Mouse (Mus musculus) mesoderm, embryonic 11.5 days (tissue): ENCODE measurements at regions not wholly inside any gene's neighbourhood (a gene's known extent, or its start where the extent isn't known, plus 50 kb on each side); places are given as distances from the start of the nearest gene placed in this dataset.

Experiments
- DNase-seq: peaks from one replicate; pipeline ENCODE4 v3.0.0-alpha.2; 2012; ENCODE audit warnings: low read depth, low spot score

DNA sequence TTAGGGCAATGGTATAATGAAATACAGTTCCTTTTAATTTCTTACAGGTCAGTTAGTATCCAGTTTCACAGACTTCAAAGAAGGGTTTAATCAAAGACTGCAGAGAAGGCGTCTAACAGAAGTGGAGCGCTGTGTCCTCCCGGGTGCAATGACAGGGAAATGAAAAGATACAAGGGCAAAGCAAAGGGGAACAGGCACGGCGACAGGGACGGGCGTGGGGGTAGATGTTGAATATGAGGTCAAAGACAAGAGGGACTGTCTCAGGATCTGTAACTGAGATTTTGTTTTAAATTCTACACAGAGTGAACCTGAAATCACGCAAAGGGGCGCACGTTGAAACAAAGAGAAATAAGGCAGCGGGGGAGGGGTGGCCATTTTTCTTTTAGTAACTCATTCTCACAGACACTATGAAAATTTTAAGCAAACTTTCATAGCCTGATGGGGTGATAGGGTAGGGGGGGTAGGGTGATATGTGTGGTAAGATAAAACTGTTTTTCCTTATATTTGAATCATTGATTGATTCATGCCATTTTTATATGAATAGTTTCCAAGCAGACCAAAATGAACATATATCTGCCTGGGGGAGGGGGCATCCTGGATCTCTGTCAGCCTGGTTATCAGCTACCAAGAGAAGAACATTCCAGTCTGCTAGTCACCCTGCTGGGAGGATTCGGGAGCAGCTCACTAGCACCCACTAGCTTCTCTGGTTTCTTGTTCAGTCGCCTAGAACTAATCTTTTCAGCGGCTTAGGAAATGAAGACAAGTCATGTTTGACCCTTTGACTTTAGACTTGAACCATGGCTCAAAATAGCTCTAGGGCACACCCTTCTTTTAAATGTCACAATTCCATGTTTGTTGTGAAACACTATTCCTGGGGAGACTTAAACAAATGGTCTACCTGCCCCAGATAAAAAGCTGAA lies 139.1 kb upstream of the Map3k7 start:
- no peak for DNase-seq

DNA sequence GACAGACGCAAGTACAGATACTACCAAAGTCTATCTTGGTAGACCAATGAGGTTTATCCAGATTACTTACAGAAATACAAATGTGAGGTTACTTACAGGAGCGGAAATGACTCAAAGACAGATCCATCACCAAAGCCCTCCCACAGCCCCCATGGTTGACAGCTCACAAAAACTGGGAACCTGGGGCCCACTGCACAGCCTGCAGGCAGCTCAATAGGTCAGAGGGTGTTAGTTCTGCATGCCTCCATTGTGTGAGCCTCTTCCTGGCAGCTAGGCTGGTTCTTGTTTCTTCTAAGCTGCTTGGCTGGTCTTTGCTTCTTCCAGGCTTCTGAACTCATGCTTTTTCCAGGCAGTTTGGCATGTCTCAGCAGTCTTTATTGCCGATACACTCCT lies 138.5 kb upstream of the Map3k7 start:
- DNase-seq = no peak

DNA sequence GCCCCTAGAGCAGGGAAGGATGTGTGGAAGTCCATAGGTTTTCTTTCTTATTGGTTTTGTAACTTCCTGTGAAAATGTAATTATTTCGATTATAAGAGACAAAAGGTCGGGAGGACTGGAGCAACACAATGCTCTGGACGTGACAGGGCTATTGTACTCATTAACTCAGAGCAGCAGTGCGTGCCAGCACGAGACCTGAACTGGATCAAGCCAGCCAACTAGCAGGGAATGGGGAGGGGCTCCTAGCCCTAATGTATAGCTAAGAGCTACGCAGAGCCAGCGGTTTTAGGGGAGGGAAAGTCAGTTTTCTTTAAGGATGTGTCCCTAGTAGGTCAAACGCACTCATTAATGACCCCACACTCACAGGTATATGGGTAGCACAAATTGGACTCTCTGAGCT lies 137.2 kb upstream of the Map3k7 start:
- DNase-seq = no peak

DNA sequence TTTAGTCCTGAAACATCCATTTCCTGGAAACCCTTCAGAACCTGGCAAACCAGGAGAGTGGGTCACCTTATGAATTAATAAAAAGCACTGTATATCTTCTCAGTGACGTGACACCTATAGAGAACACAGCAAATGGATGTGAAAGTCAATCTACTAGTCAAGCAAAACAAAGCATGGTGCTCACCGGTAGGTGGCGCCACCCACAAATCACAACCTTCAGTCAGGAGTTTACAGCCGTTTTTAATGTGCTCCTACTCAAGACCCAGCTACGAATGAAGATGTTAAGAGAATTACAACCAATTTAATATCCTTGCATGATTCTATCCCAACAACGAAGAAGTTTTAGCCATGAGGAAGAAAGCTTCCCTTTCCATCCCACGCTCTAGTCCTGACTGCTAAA lies 136.6 kb upstream of the Map3k7 start:
- no peak for DNase-seq

DNA sequence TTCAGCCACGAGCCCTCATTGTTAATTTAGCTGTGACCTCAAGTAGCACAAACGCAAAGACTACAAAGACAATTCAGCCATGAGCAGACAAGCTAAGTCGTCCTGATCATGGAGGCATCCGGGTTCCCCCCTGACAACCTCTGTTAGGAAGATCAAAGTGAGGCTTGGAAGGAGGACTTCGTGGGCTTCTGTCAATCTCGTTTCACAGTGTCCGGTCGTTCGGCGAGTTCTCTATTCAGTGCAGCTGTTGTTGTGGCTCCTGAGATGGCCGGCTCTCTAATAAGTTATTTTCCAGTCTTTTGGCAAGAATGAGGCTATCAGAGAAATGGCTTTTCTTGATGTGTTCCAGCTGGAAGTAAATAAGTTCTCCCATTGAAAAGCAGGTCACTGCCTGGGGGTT lies 133.7 kb upstream of the Map3k7 start:
- DNase-seq = no peak

DNA sequence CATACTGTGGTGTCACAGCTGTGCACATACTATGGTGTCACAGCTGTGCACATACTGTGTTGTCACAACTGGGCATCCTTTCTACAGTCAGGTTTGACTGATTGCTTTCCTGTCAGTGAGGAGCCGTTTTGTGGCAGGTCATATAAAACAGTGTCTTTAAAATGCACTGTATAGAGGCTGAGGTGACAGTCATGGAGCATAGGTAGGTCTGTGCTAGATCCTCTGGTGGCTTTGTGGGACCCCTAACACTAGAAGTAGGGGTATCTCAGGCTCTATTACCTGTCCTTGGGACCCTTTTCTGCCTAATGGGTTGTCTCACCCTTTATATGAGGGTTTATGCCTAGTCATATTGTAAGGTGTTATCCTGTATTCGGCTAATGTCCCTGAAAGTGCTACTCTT lies 132.4 kb upstream of the Map3k7 start:
- no peak for DNase-seq

DNA sequence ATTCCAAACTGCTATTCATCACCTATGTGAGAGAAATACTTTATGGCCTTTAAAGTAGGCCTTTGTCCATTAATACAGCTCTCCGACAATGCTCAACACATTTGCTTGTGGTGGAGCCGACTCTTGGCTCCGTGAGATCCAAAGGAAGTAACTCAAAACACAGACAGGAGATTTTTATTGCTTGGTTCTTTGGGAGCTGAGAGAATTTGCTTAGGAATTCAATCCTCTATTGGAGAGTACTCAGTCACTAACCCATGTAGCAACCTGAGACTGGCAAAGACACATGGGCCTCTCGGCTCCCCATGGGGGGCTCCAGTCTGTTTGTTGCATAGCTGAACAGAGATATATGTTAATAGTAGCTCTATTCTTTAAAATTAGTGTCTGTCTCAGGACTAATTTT lies 130.1 kb upstream of the Map3k7 start:
- peak; percentile 56 for DNase-seq

DNA sequence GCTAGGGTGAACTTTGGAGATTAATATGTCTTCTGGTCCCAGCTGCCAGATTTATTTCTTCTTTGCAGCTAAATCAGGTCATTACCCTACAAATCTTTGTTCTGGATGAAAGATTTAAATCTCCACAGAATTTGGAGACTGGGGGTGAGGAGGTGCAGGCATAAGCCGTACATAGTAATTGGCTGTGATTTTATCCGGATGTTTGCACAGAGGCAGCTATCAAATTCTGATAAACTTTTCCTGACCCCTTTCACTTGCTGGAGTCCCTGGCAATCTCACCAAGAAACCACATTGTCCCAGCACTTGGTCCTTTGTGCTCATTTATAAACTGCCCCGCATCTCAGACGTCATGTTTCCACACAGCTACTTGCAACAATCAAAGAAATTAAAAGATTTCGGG lies 128.8 kb upstream of the Map3k7 start:
- no peak for DNase-seq

DNA sequence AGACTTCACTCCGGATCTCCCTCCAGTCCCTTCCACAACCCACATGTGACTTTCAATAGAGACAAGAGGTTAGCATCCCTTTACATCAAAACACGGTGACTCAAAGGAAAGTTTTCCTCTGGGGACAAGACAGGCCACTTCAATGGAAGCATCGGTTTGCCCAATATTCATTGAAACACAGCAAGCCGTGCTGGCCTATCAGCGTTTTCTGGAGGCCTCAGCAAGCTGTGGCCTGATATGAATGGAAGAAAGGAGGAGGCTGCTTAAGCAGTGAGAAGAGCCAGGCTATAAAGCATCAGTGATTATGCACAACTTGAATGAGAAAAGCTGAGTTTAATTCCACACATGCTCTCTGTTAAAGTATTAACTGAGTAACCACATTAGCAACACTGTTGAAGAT lies 125.3 kb upstream of the Map3k7 start:
- DNase-seq = no peak

DNA sequence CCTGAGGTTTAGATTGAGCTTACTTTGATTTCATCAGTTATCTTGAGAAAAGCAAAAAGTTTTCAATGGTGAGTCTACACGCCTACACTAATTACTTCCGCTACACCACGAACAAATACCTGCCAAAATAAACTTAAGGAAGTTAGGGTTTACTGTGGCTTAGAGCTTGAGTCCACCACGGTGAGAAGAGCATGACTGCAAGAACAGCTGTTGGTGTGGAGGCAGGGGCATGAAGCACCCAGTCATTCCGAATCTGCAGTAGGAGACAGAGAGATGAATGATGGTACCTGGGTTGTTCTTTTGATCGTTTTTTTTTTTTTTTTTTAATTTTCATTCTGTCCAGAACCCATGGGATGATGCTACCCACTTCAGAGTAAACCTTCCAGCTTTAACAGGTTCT lies 114.1 kb upstream of the Map3k7 start:
- DNase-seq = no peak

DNA sequence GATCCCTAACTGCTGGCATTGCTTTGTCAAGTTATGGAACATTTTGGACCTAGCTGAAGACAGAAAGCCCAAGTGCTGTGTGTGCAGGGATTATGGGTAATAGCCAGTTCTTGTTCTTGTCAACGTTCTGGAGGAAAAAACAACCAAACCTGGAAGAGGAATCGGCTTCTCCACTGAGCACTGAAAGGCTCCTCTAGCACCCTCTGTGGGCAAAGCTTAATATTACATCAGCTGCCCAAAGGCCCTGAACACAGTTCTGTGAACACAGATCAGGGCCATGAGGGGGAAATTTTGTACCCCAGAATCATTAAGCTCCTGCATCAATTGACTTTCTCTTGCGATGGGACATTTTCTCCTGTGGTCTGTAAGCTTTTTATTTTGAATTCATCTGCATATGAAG lies 112.9 kb upstream of the Map3k7 start:
- peak; percentile 24 for DNase-seq

DNA sequence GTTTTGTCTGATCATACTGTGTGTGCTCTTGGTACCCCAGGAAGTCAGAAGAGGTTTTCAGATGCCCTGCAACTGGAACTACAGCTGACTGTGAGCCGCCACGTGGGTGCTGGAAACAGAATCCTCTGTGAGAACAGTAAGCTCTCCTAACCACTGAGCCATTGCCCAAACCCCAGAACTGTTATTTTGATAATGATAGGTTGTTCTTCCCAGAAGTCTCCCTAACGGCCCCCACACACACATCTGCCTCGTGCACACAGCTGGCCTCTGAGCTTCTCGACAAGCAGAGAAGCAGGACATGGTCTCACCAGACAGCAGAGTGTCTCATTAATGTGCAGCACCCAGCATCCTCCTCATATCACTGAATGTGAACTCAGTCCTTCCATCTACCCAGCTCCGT lies 110.0 kb upstream of the Map3k7 start:
- no peak for DNase-seq

DNA sequence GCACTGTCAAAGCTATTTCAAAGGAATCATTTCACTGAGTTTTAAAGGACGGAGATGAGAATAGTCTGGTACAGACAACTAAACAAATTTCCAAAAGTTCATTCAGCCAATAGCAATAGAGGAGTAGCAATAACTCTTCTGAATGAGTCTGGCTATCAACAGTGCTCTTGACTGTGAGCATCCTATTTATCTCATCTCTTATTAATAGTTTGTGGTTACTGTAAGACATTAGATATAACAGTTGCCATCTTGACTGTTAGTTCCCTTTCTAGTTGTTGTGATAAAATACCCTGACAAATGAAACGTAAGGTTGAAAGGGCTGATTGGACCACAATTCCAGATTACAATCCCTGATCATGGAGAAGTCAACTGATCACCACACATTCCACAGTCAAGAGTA lies 103.5 kb upstream of the Map3k7 start:
- no peak for DNase-seq

DNA sequence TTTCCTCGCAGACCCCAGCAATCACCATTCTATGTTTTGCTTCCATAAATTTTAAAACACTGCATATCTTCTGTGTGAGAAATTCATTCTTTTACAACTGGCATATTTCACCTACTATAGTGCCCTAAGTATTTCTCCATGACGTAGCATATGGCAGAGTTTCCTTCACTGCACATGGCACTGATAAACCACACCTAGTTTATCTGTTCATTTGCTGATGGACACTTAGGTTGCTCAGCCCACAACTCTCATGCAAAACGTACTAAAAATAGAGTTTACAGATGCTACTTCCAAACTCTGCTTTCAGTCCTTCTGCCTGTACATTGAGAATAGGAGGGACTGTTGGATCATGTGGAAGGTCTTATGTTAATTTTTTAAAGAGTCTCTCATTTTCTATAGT lies 102.7 kb upstream of the Map3k7 start:
- DNase-seq = no peak

DNA sequence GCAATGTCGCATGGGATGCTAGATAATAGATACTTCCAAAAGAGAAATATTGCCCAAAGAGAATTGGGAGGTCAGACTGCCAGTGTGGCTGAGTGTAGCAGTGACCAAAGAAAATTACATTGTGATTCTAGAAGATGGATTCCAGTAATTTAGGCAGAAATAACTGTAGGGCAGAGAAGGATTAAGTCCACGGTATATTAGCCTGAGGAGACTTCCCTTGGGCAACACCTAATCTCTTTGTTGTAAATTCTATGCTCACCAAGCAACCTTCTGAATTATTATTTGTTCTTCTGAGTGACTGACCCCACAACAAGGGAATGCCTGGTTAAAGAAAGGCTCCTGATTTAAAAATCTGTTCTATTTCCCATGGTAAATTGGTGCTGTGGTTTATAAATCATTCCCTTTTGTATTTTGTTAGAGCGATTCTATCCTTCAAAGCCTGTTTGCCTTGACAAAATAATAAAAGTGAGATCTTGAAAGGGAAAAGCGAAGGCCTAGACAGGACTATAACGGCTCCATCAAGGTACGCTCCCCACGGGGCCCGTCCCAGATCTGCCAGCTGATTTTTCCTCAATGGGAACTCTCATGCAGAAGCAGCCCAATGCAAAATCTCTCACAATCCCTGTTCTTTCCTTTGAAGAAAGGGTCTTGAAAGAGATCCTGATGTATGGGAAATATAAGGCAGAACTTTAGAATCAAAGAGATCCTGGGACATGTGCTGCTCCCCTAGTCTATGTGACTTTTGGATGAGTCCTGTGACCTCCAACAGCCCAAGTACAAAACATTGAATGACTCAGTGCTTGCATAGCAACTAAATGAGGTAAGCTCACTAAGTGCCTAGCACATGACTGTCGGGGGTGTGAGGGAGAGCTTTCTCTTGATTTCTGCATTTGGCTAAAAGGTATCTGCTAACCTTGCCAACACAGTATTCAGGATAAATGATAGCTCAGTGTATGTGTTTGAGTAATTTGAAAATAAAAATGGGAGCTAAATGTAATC lies 90.6 kb upstream of the Map3k7 start:
- peak; percentile 53 for DNase-seq

DNA sequence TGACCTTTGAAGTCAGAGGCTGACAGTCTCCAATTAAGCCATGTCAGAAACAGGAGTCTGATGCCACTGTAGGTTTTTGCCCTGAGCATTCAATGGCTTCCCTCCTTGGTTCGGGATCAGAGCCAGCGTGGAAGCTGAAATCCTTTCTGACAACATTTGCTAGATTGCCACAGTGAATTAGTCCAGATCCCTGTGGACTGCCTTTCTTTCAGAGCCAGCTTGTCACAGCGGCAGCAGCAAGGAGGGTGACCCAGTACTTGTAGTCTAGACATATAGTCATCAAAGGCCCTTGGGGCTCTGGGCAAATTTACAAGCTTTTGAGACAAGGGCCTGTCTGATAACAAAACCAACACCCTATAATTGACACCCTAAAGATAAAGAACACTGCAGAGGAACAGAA lies 86.5 kb upstream of the Map3k7 start:
- peak; percentile 20 for DNase-seq

DNA sequence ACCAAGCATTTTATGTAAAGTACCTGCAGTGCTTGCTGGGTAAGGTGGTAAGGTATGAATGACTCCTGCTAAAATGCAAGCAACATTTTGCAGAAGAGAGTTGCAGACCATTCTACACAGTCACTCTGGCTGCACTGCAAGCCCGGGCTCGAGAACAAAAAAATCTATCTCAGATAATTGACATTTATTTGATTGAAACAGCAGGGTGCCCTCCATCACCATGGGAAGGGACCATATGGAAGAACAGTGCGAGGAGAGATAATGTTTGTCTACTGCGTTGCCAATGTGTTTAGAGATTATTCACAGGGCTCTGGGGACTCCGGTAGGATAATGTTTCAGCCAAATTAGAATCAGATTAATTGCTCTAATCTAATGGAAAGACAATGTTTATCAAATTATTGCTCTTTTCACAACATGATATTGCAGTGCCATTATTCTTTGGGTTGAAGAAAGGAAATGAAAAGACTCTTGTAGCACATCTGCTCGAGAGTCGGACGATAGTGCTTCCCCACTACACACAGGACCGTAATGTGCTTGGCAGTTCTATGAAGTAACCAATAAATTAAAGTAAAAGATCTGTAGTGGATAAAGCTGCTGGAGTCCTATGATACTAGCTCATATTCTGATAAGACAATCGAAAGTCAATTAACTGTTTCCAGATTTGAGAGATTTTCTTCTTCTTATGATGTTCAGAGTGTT lies 85.3 kb upstream of the Map3k7 start:
- peak; percentile 46 for DNase-seq

DNA sequence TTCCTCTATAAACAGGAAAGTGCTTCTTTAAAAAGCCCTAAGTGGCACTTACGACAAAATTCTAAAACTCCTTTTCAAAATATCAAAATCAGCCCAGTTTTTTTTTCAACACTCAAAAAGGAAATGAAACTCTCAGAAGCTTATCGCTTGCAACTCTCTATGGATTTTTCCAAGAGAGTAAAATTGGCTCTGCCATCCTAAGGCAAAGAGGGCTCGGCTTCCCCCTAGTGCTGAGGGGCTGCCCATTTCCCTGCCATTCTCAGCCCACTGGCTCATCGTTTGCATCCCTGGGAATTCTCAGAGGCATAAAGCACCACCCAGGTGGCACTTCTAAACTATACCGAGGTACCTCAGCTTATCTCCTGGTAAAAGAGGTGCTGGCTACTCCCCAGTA lies 84.7 kb upstream of the Map3k7 start:
- DNase-seq = no peak

DNA sequence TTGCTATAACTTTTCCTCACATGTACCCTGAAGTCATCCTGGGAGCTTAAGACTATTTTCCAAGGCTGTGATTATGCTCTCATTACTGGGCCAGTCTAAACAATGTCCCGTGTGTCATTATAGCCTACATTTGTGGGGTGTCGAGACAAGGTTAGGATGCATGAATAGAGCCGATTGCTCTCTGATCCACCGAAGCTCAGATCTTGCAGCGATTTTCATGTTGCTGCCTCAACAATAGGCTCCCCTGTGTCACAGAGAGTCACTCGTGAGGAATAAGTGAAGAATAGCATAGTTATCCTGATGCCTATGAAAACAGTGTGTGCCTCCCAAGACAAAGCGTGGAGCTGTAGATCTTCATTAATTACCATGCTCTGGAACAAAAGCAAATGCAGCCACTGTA lies 83.7 kb upstream of the Map3k7 start:
- DNase-seq = peak; percentile 29

DNA sequence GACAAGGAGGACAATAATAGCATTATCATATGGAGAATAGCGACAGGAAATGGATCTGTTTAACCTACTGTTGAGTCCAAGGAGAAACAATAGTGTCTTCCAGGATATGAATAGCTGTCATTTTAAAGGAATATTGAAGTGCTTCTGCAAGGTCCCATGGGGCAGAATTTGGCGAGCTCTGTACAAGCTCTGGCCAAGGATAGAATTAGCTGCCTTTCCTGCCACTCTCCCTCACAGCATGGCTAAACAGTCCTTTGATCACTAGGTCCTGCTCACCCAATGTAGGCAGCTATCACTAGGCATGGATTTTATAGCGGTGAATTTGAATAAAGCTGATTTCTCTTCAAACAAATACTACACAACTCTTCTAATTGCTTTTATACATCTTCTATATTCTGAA lies 74.2 kb upstream of the Map3k7 start:
- no peak for DNase-seq

DNA sequence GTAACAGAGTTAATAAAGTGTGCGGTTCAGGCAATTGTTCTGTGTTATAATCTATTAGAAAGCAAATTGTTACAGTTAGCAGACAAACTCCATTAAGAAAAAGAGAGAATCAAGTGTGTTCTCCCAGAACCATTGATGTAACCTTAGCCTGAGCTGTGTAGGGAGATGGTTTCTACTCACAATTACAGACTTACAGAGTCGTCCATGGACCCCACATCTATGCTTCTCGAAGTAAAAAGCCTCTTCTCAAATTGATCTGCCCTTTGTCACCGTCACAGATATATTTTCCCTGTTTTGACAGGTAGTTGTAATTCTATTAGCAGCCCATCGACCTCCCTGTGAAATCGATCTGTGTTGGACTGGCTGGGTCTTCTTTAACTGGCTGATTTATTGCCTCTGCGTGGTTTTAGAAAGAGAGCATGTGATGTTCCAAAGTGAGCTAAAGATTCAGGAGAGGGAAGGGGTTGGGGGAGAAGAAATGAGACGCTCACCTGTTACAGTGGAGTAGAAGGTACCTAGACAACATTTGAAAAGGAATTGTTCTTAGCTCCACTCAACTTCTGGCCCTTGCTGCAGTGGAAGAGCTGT lies 54.7 kb upstream of the Map3k7 start:
- peak; percentile 36 for DNase-seq
